Mouse (Mus musculus): ENCODE measurements around the gene Cabs1. TPM values are rescaled to one million over a fixed set of nuclear protein-coding genes. Genes with fewer than 3 reads are reported as not detected.

Gene Cabs1
- not detected for total RNA-seq (2022)

GRCm38 (mm10) chr5:87979139-87979538 is at the start of gene Cabs1:
Gene Cabs1, plus strand, starts transcription at chr5:87979439.
- no peak for DNase-seq (ENCODE audit: low spot score in 2 of 2)

DNA sequence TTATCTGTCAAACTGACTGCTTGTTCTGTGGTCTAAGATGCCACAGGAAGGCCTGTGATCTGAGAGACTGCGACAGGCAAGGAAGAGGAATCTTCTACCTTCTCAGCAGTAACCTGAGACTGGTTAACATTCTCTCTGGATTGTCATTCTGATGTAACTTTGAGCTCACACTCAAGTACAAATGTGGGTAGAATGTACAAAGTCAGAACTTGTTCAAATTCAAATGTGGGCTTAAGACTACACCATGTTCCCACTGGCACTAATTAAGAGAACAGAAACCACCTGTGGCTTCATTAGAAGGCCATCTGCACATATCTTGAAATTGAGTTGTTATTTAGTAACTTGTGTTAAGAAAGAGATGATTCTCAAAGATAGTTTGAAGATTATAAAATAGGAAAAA is 47.6 kb upstream of the Cabs1 start:
- no peak for DNase-seq (ENCODE audit: low spot score in 2 of 2)

DNA sequence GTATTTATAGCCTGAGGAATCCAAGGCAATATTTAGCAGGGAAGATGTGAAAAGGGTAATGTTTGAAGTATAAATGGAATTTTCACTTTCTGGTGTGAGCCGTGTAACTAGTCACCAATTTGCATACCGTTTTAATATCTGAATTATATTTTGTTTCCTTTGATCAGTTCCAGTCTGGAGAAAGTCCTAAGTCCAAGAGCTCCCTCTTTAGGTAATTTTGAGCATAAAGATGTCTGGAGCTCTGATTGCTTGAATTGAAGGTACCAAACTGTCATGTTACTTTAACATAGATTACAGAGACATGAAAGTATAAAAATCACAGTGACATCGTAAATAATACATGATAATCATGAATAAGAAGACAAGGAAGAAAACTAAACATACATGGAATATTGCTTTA is 38.5 kb upstream of the Cabs1 start:
- no peak for DNase-seq (ENCODE audit: low spot score in 2 of 2)

GRCm38 (mm10) chr5:87942515-87942914 is 36.7 kb upstream of the Cabs1 start:
- no peak for DNase-seq (ENCODE audit: low spot score in 2 of 2)

- DNase-seq (ENCODE audit: low spot score in 2 of 2) = no peak
Observed at GRCm38 (mm10) chr5:87951836-87952235, 27.4 kb upstream of the Cabs1 start.

- no peak for DNase-seq (ENCODE audit: low spot score in 2 of 2)
Observed at GRCm38 (mm10) chr5:87969201-87969600, 10.0 kb upstream of the Cabs1 start, which contains the start of the genes 2310003L06Rik and Gm28434. Gene 2310003L06Rik, plus strand, starts transcription at chr5:87969459. Gene Gm28434, plus strand, starts transcription at chr5:87969517.

DNA sequence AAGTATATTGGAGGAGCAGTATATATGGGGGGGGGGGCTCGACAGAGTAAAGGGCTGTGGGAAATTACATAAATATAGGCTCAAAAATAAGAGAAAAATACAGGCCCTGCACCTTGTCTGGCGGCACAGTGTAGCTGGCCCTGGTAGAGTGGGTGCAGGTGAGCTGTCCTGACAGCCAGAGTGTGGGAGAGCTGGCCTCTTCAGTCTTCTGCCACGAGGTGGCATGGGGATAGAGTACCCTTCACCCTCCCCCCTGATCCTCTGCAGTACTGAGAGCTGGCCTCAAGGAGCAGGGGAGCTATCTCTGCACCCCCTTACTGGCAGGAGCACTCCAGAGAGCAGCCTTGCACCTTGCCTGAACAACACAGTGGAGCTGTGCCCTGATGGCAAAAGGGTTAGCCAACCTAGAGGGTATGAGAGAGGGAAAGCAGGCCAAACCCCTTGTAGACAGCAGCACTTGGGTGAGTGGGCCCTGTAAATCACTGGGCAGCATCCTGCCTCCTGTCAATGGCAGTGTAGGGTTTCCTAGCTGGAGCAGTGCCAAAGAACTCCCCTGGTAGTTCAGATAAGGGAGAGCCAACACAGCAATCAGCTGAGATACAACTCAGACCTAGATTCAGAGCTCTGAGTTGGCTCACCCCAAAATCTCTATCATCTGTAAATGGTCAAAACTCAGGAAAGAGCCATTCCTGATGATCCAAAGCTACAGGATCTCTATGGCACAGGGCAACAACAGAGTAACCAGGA is 3.4 kb downstream of the Cabs1 start:
- no peak for DNase-seq (ENCODE audit: low spot score in 2 of 2)

DNA sequence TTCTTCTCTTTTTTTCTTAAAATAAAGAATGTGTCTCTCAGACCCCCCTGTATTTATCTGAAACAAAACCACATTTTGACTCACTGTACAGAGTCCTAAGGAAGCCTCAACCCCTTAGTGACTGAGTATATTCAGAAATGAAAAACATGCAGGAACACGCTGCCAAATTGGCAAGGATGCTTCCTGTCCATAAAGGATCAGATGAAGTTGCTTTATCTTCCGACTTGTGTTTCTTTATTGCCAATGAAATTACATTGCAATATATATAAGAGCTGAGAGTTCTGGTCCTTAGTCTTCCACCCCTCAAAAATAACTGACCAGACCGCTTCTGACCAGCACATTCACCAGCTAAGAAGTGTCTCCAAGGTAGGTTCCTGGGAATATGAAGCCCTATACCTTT is 23.0 kb downstream of the Cabs1 start, which contains the start of gene Smr3a:
Smr3a (plus strand) TSS at position 301 of the 400 bp plus-strand sequence.
- DNase-seq (ENCODE audit: low spot score in 2 of 2) = no peak

DNA sequence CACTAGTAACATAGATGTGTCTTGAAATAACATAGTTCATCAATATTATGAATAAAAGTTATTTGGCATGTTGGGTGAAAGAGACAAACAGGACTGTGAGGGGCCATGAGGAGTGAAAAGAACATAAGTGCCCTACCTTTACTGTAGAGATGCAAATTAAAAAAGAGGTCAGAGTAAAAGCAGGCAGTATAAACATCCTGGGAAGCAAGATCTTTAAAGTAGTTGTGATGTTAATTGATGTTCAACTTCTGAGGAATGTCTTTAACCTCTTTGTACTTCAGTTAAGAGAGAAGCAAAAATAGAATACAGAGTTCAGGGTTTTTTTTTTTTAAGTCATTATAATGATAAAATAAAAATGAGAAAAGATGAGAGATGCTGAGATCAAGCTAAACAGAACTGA is 26.0 kb downstream of the Cabs1 start:
- DNase-seq (ENCODE audit: low spot score in 2 of 2) = no peak

Other genes with a start within 250 kb of the Cabs1 start
- gene Csn1s2a, start 204.9 kb upstream of the Cabs1 start, total RNA-seq (2022) = not detected
- gene Csn1s2b, start 171.4 kb upstream of the Cabs1 start, total RNA-seq (2022) = not detected
- not detected for gene Prr27, start 153.8 kb upstream of the Cabs1 start, total RNA-seq (2022)
- not detected for gene Odam, start 94.4 kb upstream of the Cabs1 start, total RNA-seq (2022)
- not detected for gene Csn3, start 53.9 kb upstream of the Cabs1 start, total RNA-seq (2022)
- gene 2310003L06Rik, start 10.0 kb upstream of the Cabs1 start, total RNA-seq (2022) = not detected
- not detected for gene Gm28434, start 9.9 kb upstream of the Cabs1 start, total RNA-seq (2022)
- gene Smr3a, start 23.1 kb downstream of the Cabs1 start, total RNA-seq (2022) = not detected
- gene Smr2, start 107.1 kb downstream of the Cabs1 start, total RNA-seq (2022) = not detected
- not detected for gene Gm11116, start 132.1 kb downstream of the Cabs1 start, total RNA-seq (2022)
- not detected for gene Gm11115, start 174.7 kb downstream of the Cabs1 start, total RNA-seq (2022)

All from gastrocnemius, adult 8-10 months (tissue).